9 mouse cellular contexts compared by ENCODE assay signal in genomic region chr10:20935234-20935654, GRCm38 (mm10). TPM values are rescaled to one million over a fixed set of nuclear protein-coding genes. Genes with fewer than 3 reads are reported as not detected.
DNase-seq lines count a peak whose midpoint lies in the region; ATAC-seq and TF ChIP-seq lines count a peak whose summit lies in the region.
"Had no signal": no experiment of that assay in that cellular context is flagged by ENCODE, and none has a peak within 500 bp of the region (broad histone marks: within the 10 kb centered on the region; RNA-seq: fewer than 3 reads in every experiment).

No protein-coding gene starts in this region.

- H3K4me1 ChIP-seq in heart, embryonic 10.5 days, result no peaks in the 10 kb centered on the region
- H3K4me1 ChIP-seq in forebrain, postnatal 0 days (ENCODE audit: insufficient read depth), result no peaks in the 10 kb centered on the region

- no peaks in the 10 kb centered on the region for H3K9me3 ChIP-seq in heart, embryonic 10.5 days
- H3K9me3 ChIP-seq in forebrain, postnatal 0 days (ENCODE audit: low read length), result no peaks in the 10 kb centered on the region

- no peak overlapping the region for H3K4me3 ChIP-seq in heart, embryonic 10.5 days
- no peak overlapping the region for H3K4me3 ChIP-seq in forebrain, postnatal 0 days (ENCODE audit: low read depth, low read length)

- H3K36me3 ChIP-seq in heart, embryonic 10.5 days, result no peaks in the 10 kb centered on the region
- H3K36me3 ChIP-seq in forebrain, postnatal 0 days (ENCODE audit: insufficient read depth), result no peaks in the 10 kb centered on the region

- no peaks in the 10 kb centered on the region for H3K27me3 ChIP-seq in heart, embryonic 10.5 days (ENCODE audit: insufficient read depth, poor library complexity, severe bottlenecking)
- H3K27me3 ChIP-seq in forebrain, postnatal 0 days (ENCODE audit: insufficient read depth, low read length), result no peaks in the 10 kb centered on the region

- no peak overlapping the region for H3K27ac ChIP-seq in heart, embryonic 10.5 days
- no peak overlapping the region for H3K27ac ChIP-seq in forebrain, postnatal 0 days (ENCODE audit: low read depth, low read length)

- peak; percentile 54 for ATAC-seq in forebrain, postnatal 0 days
- ATAC-seq in erythroblast, adult 5-6 weeks (replicated peaks; ENCODE audit: low FRiP score, poor library complexity, severe bottlenecking), result no peak

- H3K9ac ChIP-seq in forebrain, postnatal 0 days, result no peak overlapping the region

- no peak overlapping the region for H3K4me2 ChIP-seq in forebrain, postnatal 0 days (ENCODE audit: low read depth)

- 68% methylated on average over 5 of the region's 5 CpGs for WGBS in heart, embryonic 10.5 days
- 33% methylated on average over 5 of the region's 5 CpGs for WGBS in forebrain, postnatal 0 days

- peak; percentile 51 to 55 for DNase-seq in heart, adult 18-20 months
- no peak for DNase-seq in heart, embryonic 10.5 days (ENCODE audit: low spot score)
- peak; percentile 59 for DNase-seq in retina, postnatal 1 day
- DNase-seq in retina, embryonic 14.5 days (ENCODE audit: low spot score), result no peak
- DNase-seq in forebrain, postnatal 0 days, result peak; percentile 51
- peak; percentile 34 for DNase-seq in skeletal muscle tissue, adult 2 months (ENCODE audit: low read depth, low spot score)
- no peak for DNase-seq in right cerebral cortex, adult 2 months (ENCODE audit: low spot score in 2 of 2)
- DNase-seq: kidney, postnatal 4 days had no signal

- no peak for TF ChIP-seq CTCF in forebrain, postnatal 0 days (IDR thresholded peaks at IDR 0.05; ENCODE audit: low read depth)

RNA-seq across cellular contexts. Expression of gene Ahi1, which starts 17.1 kb away (rescaled TPM):
- total RNA-seq in heart, adult 18-20 months (2021), result 1 to 10 TPM; 1.4 to 2.1 TPM
- polyA plus RNA-seq in heart, embryonic 10.5 days (2016; fragmentation: Nextera tagmentation; extraction: Ambion mirVana), result 5.2 and 6.5 TPM in 2 replicates
- 234 and 301 TPM in 2 replicates for total RNA-seq in forebrain, postnatal 0 days (2014; rRNA removed)
- polyA plus RNA-seq in forebrain, postnatal 0 days (2015; fragmentation: Nextera tagmentation; extraction: Ambion mirVana), result 72.0 and 98.7 TPM in 2 replicates
- total RNA-seq in erythroblast, adult 5-6 weeks (2015; ENCODE audit: low replicate concordance), result 5.2 and 9.4 TPM in 2 replicates
- 5.7 and 9.1 TPM in 2 replicates for total RNA-seq in erythroblast, adult 5-6 weeks (2017; ENCODE audit: low replicate concordance)

Comparison
In these comparisons a context has a peak if more than half of its experiments do, and no peak if none do; other contexts are left out.
1. DNase-seq: peak in heart, adult 18-20 months (2 of 2), retina, postnatal 1 day (single experiment), forebrain, postnatal 0 days (single experiment) and skeletal muscle tissue, adult 2 months (single experiment); none in heart, embryonic 10.5 days (single experiment), retina, embryonic 14.5 days (single experiment) and right cerebral cortex, adult 2 months (0 of 2).
2. RNA of gene Ahi1, which starts 17.1 kb away (total RNA-seq): 234 to 301 TPM in forebrain, postnatal 0 days; 5.2 to 9.4 TPM in erythroblast, adult 5-6 weeks and 1.4 to 2.1 TPM in heart, adult 18-20 months; every median in the first group is over 10 times any median in the second.